ENCODE assay signal across 8 mouse cellular contexts in genomic region chr19:46056947-46057607, GRCm38 (mm10). TPM values are rescaled to one million over a fixed set of nuclear protein-coding genes. Genes with fewer than 3 reads are reported as not detected.
DNase-seq lines count a peak whose midpoint lies in the region; ATAC-seq and TF ChIP-seq lines count a peak whose summit lies in the region.

No protein-coding gene starts in this region.

- ATAC-seq in hindbrain, embryonic 13.5 days (ENCODE audit: low FRiP score): peak; percentile 59

- no peaks in the 10 kb centered on the region for H3K27me3 ChIP-seq in hindbrain, embryonic 13.5 days

- H3K27ac ChIP-seq in hindbrain, embryonic 13.5 days: peak overlapping the region; percentile 90
- peak overlapping the region; percentile 83 for H3K27ac ChIP-seq in left cerebral cortex, adult 2 months
- H3K27ac ChIP-seq in macrophage: peak overlapping the region; percentile 84

- H3K4me1 ChIP-seq in hindbrain, embryonic 13.5 days (replicated peaks): peaks cover 18% of the 10 kb centered on the region

- intact Hi-C loops in left cerebral cortex, adult 2 months (cut with DNase I): loop anchor here (1.0 kb wide), 3 partner anchors 12 to 59 kb away; partner anchors contain the start of genes Armh3, Ldb1 and Nolc1

- WGBS in hindbrain, embryonic 13.5 days: under 1% methylated on average over 33 of the region's 42 CpGs
- WGBS in macrophage (ENCODE audit: missing documents): 1% methylated on average over 38 of the region's 42 CpGs

- peak; percentile 92 for DNase-seq in R1 (ENCODE audit: low read depth, low spot score)
- DNase-seq in cerebellum, adult 9-11 months: peak; percentile 84
- peak; percentile 70 for DNase-seq in forelimb bud, embryonic 11.5 days (ENCODE audit: low read depth, low spot score)
- DNase-seq in left cerebral cortex, adult 2 months (ENCODE audit: extremely low spot score in 1 of 2, low spot score in 2 of 2): peak; percentile 65 to 78
- peak; percentile 88 for DNase-seq in right cerebral cortex, postnatal 10 days (ENCODE audit: low spot score in 2 of 2)
- DNase-seq in urinary bladder, postnatal 14 days (ENCODE audit: low spot score): peak; percentile 81

- peak overlapping the region; percentile 94 for H3K4me2 ChIP-seq in hindbrain, embryonic 13.5 days

- H3K9ac ChIP-seq in hindbrain, embryonic 13.5 days: peak overlapping the region; percentile 78

- peaks cover 6% of the 10 kb centered on the region for H3K36me3 ChIP-seq in hindbrain, embryonic 13.5 days
- H3K36me3 ChIP-seq in macrophage (ENCODE audit: inconsistent target): peaks cover 12% of the 10 kb centered on the region; the same call in 1 of the 2 replicates

- TF ChIP-seq CTCF in left cerebral cortex, adult 2 months (IDR thresholded peaks at IDR 0.05): peak; percentile 11; the same call in 1 of the 2 replicates

- H3K9me3 ChIP-seq in hindbrain, embryonic 13.5 days: no peaks in the 10 kb centered on the region

- H3K79me2 ChIP-seq in macrophage (ENCODE audit: inconsistent target): peaks cover 50% of the 10 kb centered on the region

- peak overlapping the region; percentile 83 for H3K4me3 ChIP-seq in hindbrain, embryonic 13.5 days
- H3K4me3 ChIP-seq in left cerebral cortex, adult 2 months: peak overlapping the region; percentile 84
- peak overlapping the region; percentile 67 for H3K4me3 ChIP-seq in macrophage (ENCODE audit: inconsistent target)

RNA-seq across cellular contexts. Expression of gene Ldb1, which starts 12.1 kb away (rescaled TPM):
- polyA plus RNA-seq in hindbrain, embryonic 13.5 days (2015; fragmentation: Nextera tagmentation; extraction: Ambion mirVana): 120 and 127 TPM in 2 replicates
- total RNA-seq in left cerebral cortex, adult 2 months (2021): 100 to 1,000 TPM; 111 to 117 TPM
- total RNA-seq in macrophage (2018; cell fraction: chromatin; rRNA removed): 100 to 1,000 TPM in 15 of 26 experiments, 10 to 100 TPM in 11; 34.5 to 266 (median 130) TPM
- total RNA-seq in macrophage (2018; cell fraction: cytosol; rRNA removed): 10 to 100 TPM; 34.0 to 73.6 (median 58.4) TPM
- total RNA-seq in macrophage (2018; cell fraction: nucleus; rRNA removed): 100 to 1,000 TPM in 10 of 26 experiments, 10 to 100 TPM in 16; 31.1 to 202 (median 91.8) TPM
- polyA plus RNA-seq in macrophage (2018): 59.8 to 83.3 TPM (median 73.3 TPM) in 3 replicates

RNA-seq across cellular contexts. Expression of gene Pprc1, which starts 12.4 kb away (rescaled TPM):
- 18.7 and 22.2 TPM in 2 replicates for polyA plus RNA-seq in hindbrain, embryonic 13.5 days (2015; fragmentation: Nextera tagmentation; extraction: Ambion mirVana)
- total RNA-seq in left cerebral cortex, adult 2 months (2021): 10 to 100 TPM; 29.0 to 31.8 TPM
- total RNA-seq in macrophage (2018; cell fraction: chromatin; rRNA removed): 100 to 1,000 TPM in 8 of 26 experiments, 10 to 100 TPM in 18; 39.0 to 165 (median 87.4) TPM
- 10 to 100 TPM in 25 of 26 experiments, 1 to 10 TPM in 1; 9.7 to 26.8 (median 18.4) TPM for total RNA-seq in macrophage (2018; cell fraction: cytosol; rRNA removed)
- 100 to 1,000 TPM in 1 of 26 experiments, 10 to 100 TPM in 25; 32.4 to 133 (median 55.7) TPM for total RNA-seq in macrophage (2018; cell fraction: nucleus; rRNA removed)
- polyA plus RNA-seq in macrophage (2018): 13.1 to 26.2 TPM (median 15.9 TPM) in 3 replicates

RNA-seq across cellular contexts. Expression of gene Nolc1, which starts 18.6 kb away (rescaled TPM):
- 73.4 and 79.5 TPM in 2 replicates for polyA plus RNA-seq in hindbrain, embryonic 13.5 days (2015; fragmentation: Nextera tagmentation; extraction: Ambion mirVana)
- total RNA-seq in left cerebral cortex, adult 2 months (2021): 10 to 100 TPM; 45.0 to 51.0 TPM
- total RNA-seq in macrophage (2018; cell fraction: chromatin; rRNA removed): 10 to 100 TPM in 21 of 26 experiments, 1 to 10 TPM in 5; 8.0 to 23.2 (median 13.6) TPM
- 10 to 100 TPM; 12.1 to 23.2 (median 17.5) TPM for total RNA-seq in macrophage (2018; cell fraction: cytosol; rRNA removed)
- total RNA-seq in macrophage (2018; cell fraction: nucleus; rRNA removed): 10 to 100 TPM in 17 of 26 experiments, 1 to 10 TPM in 9; 4.8 to 47.3 (median 11.5) TPM
- polyA plus RNA-seq in macrophage (2018): 18.8 to 68.9 TPM (median 43.9 TPM) in 3 replicates

RNA-seq across cellular contexts. Expression of gene Hps6, which starts 53.8 kb away (rescaled TPM):
- polyA plus RNA-seq in hindbrain, embryonic 13.5 days (2015; fragmentation: Nextera tagmentation; extraction: Ambion mirVana): 3.1 and 3.8 TPM in 2 replicates
- total RNA-seq in left cerebral cortex, adult 2 months (2021): 1 to 10 TPM; 6.0 to 7.4 TPM
- total RNA-seq in macrophage (2018; cell fraction: chromatin; rRNA removed): 10 to 100 TPM in 3 of 26 experiments, 1 to 10 TPM in 23; 2.3 to 11.7 (median 6.8) TPM
- 10 to 100 TPM in 7 of 26 experiments, 1 to 10 TPM in 19; 5.4 to 13.8 (median 8.9) TPM for total RNA-seq in macrophage (2018; cell fraction: cytosol; rRNA removed)
- 10 to 100 TPM in 8 of 26 experiments, 1 to 10 TPM in 18; 4.7 to 18.3 (median 8.8) TPM for total RNA-seq in macrophage (2018; cell fraction: nucleus; rRNA removed)
- polyA plus RNA-seq in macrophage (2018): 5.1 to 9.8 TPM (median 9.4 TPM) in 3 replicates

RNA-seq across cellular contexts. Expression of gene Armh3, which starts 58.8 kb away (rescaled TPM):
- polyA plus RNA-seq in hindbrain, embryonic 13.5 days (2015; fragmentation: Nextera tagmentation; extraction: Ambion mirVana): 22.8 and 23.9 TPM in 2 replicates
- 10 to 100 TPM; 19.4 to 20.9 TPM for total RNA-seq in left cerebral cortex, adult 2 months (2021)
- total RNA-seq in macrophage (2018; cell fraction: chromatin; rRNA removed): 10 to 100 TPM; 34.8 to 90.3 (median 60.6) TPM
- total RNA-seq in macrophage (2018; cell fraction: cytosol; rRNA removed): 10 to 100 TPM in 20 of 26 experiments, 1 to 10 TPM in 6; 7.4 to 14.5 (median 10.9) TPM
- total RNA-seq in macrophage (2018; cell fraction: nucleus; rRNA removed): 10 to 100 TPM; 13.8 to 56.2 (median 26.6) TPM
- 9.3 to 14.2 TPM (median 10.7 TPM) in 3 replicates for polyA plus RNA-seq in macrophage (2018)

Comparison
In these comparisons a context has a peak if more than half of its experiments do, and no peak if none do; other contexts are left out.
1. Peak in every context shown above with its lines: DNase-seq, ATAC-seq, H3K4me3 ChIP-seq and H3K27ac ChIP-seq.